Mouse (Mus musculus) spleen, adult 2 months (tissue): ENCODE results near the gene Mylip.

Experiments
- CTCF ChIP-seq: fragments of 200-500 bp; IDR thresholded peaks from 2 replicates; pipeline ENCODE4 v1.5.1; 2011; ENCODE audit warnings: mild to moderate bottlenecking, inconsistent platforms; ENCODE audit not compliant: insufficient read depth, insufficient read length, insufficient replicate concordance; ENCODE audit errors: extremely low read depth
- POLR2A ChIP-seq: fragments of 200-500 bp; IDR thresholded peaks from 2 replicates; pipeline ENCODE4 v1.6.1; 2011; ENCODE audit warnings: low read depth, low read length, inconsistent platforms

DNA sequence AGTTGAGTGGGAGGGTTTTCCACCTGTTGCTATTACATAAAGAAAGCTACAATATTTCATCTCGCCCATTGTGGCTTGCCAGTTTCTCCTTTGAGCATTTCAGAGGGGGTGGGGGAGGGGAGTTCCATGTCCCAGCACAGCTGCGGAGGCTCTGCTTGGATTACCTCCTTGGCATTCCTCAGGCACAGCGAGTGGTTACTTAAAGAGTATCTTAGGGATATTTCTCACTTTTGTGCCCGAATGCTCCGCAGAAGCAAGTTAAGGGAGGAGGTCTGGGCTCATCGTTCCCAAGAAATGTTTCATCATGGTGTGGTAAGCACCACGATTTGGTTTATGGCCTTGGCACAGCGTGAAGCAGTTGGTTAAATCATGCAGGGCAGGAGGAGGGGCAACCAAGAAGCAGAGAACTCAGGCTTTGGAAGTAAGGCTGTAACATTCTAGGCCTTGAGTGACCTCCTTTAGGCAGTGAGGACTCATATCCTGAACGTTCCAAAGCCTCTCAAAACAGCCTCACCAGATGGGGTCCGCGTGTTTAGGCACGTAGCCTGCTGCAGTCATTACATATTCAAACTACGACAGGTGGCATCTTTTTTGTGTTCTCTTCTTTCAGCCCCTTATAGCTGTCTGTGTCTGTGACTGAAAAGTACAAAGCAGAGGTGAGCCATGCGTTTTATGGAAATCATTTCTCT is 43.9 kb upstream of the Mylip start:
- TF ChIP-seq POLR2A, result no peak
- TF ChIP-seq CTCF, result no peak
